ENCODE assay signal across 22 mouse cellular contexts in genomic region chr7:99969151-99969550, GRCm38 (mm10). TPM values are rescaled to one million over a fixed set of nuclear protein-coding genes. Genes with fewer than 3 reads are reported as not detected.
DNase-seq lines count a peak whose midpoint lies in the region; ATAC-seq and TF ChIP-seq lines count a peak whose summit lies in the region.
"Had no signal": no experiment of that assay in that cellular context is flagged by ENCODE, and none has a peak within 500 bp of the region (broad histone marks: within the 10 kb centered on the region; RNA-seq: fewer than 3 reads in every experiment).

No protein-coding gene starts in this region.

- no peaks in the 10 kb centered on the region for H3K9me3 ChIP-seq in heart, embryonic 10.5 days
- H3K9me3 ChIP-seq in heart, embryonic 11.5 days (replicated peaks; ENCODE audit: control insufficient read depth, low read length) = no peaks in the 10 kb centered on the region
- H3K9me3 ChIP-seq in liver, embryonic 11.5 days (ENCODE audit: control insufficient read depth, low read length) = no peaks in the 10 kb centered on the region
- H3K9me3 ChIP-seq: embryonic facial prominence, embryonic 15.5 days; G1E; hindbrain, embryonic 10.5 days; limb, embryonic 15.5 days had no signal

- H3K27me3 ChIP-seq in heart, embryonic 10.5 days (ENCODE audit: insufficient read depth, poor library complexity, severe bottlenecking) = no peaks in the 10 kb centered on the region
- no peaks in the 10 kb centered on the region for H3K27me3 ChIP-seq in heart, embryonic 11.5 days (ENCODE audit: control insufficient read depth, insufficient read depth, low read length)
- H3K27me3 ChIP-seq in liver, embryonic 11.5 days (replicated peaks; ENCODE audit: control insufficient read depth, insufficient read depth, low read length) = no peaks in the 10 kb centered on the region
- H3K27me3 ChIP-seq: embryonic facial prominence, embryonic 15.5 days; limb, embryonic 15.5 days had no signal

- ATAC-seq in heart, embryonic 11.5 days (replicated peaks; ENCODE audit: insufficient number of reproducible peaks, low FRiP score, low TSS enrichment) = no peak
- ATAC-seq in liver, embryonic 11.5 days (replicated peaks; ENCODE audit: low FRiP score) = no peak
- ATAC-seq: activated CD4-positive, CD25-positive, alpha-beta regulatory T cell, adult 4 months; liver, postnatal 0 days had no signal

- H3K9ac ChIP-seq in heart, embryonic 11.5 days (ENCODE audit: low read depth, low read length) = no peak overlapping the region
- H3K9ac ChIP-seq in liver, embryonic 11.5 days (ENCODE audit: low read depth, low read length) = no peak overlapping the region
- H3K9ac ChIP-seq: embryonic facial prominence, embryonic 15.5 days; limb, embryonic 15.5 days; liver, postnatal 0 days had no signal

- no peak overlapping the region for H3K4me3 ChIP-seq in heart, embryonic 10.5 days
- H3K4me3 ChIP-seq in heart, embryonic 11.5 days (ENCODE audit: low read depth, low read length) = no peak overlapping the region
- H3K4me3 ChIP-seq in liver, embryonic 11.5 days (ENCODE audit: low read depth, low read length) = no peak overlapping the region
- no peak overlapping the region for H3K4me3 ChIP-seq in lung, adult 2 months (replicated peaks; ENCODE audit: extremely low read depth, low read depth, low read length)
- H3K4me3 ChIP-seq: embryonic facial prominence, embryonic 15.5 days; heart, adult 2 months; hindbrain, embryonic 10.5 days; limb, embryonic 15.5 days; myocyte had no signal

- 86% methylated on average over 4 of the region's 4 CpGs for WGBS in heart, embryonic 10.5 days
- WGBS in heart, embryonic 11.5 days (ENCODE audit: insufficient replicate concordance) = 87% methylated on average over 4 of the region's 4 CpGs
- WGBS in liver, embryonic 11.5 days = 77% methylated on average over 4 of the region's 4 CpGs
- WGBS in lung, adult 2 months = 82% methylated on average over 4 of the region's 4 CpGs

- no peak overlapping the region for H3K4me2 ChIP-seq in heart, embryonic 11.5 days
- no peak overlapping the region for H3K4me2 ChIP-seq in liver, embryonic 11.5 days
- H3K4me2 ChIP-seq: embryonic facial prominence, embryonic 15.5 days; limb, embryonic 15.5 days had no signal

- no peak overlapping the region for H3K27ac ChIP-seq in heart, embryonic 10.5 days
- no peak overlapping the region for H3K27ac ChIP-seq in heart, embryonic 11.5 days (ENCODE audit: low read depth, low read length)
- no peak overlapping the region for H3K27ac ChIP-seq in liver, embryonic 11.5 days (ENCODE audit: low read depth, low read length)
- H3K27ac ChIP-seq: embryonic facial prominence, embryonic 15.5 days; heart, adult 2 months; hindbrain, embryonic 10.5 days; limb, embryonic 15.5 days had no signal

- TF ChIP-seq CTCF in lung, adult 2 months (IDR thresholded peaks at IDR 0.05; ENCODE audit: insufficient read depth, low read length) = no peak

- no peak for TF ChIP-seq POLR2A in lung, adult 2 months (IDR thresholded peaks at IDR 0.05; ENCODE audit: borderline replicate concordance, extremely low read depth, low read depth, low read length)

- 0 out of 2 replicates have a peak, but pooled peaks cover 2% of the 10 kb centered on the region for H3K36me3 ChIP-seq in heart, embryonic 10.5 days
- no peaks in the 10 kb centered on the region for H3K36me3 ChIP-seq in heart, embryonic 11.5 days (ENCODE audit: control insufficient read depth, insufficient read depth, low read length)
- H3K36me3 ChIP-seq in liver, embryonic 11.5 days (ENCODE audit: control insufficient read depth, insufficient read depth, low read length) = no peaks in the 10 kb centered on the region
- H3K36me3 ChIP-seq: embryonic facial prominence, embryonic 15.5 days; hindbrain, embryonic 10.5 days; limb, embryonic 15.5 days had no signal

- peak; percentile 41 for DNase-seq in cerebellum, adult 11-12 months
- DNase-seq in cerebellum, postnatal 4 days (ENCODE audit: low spot score in 2 of 2) = no peak
- DNase-seq in heart, embryonic 10.5 days (ENCODE audit: low spot score) = peak; percentile 33
- peak; percentile 17 for DNase-seq in liver, embryonic 11.5 days (ENCODE audit: low spot score)
- no peak for DNase-seq in liver
- no peak for DNase-seq in lung, adult 2 months
- DNase-seq in retina, embryonic 14.5 days (ENCODE audit: low spot score) = no peak
- DNase-seq: adrenal gland, postnatal 25 days; embryo, embryonic 11 days; gastrocnemius, postnatal 14 days; heart, adult 2 months; kidney, adult 8-10 months; liver, postnatal 0 days; lung, postnatal 14 days; midbrain, embryonic 14.5 days had no signal

- H3K4me1 ChIP-seq in heart, embryonic 10.5 days = peaks cover 40% of the 10 kb centered on the region
- peaks cover 30% of the 10 kb centered on the region for H3K4me1 ChIP-seq in heart, embryonic 11.5 days (ENCODE audit: control insufficient read depth, insufficient read depth, low read length)
- H3K4me1 ChIP-seq in liver, embryonic 11.5 days (replicated peaks; ENCODE audit: control insufficient read depth, insufficient read depth, low read length) = peaks cover 6% of the 10 kb centered on the region
- H3K4me1 ChIP-seq in lung, adult 2 months (ENCODE audit: control insufficient read depth, insufficient read depth, low read length) = peaks cover 13% of the 10 kb centered on the region

RNA-seq across cellular contexts. Expression of gene Rnf169, which starts 11.1 kb away (rescaled TPM):
- 3.1 and 4.3 TPM in 2 replicates for polyA plus RNA-seq in heart, embryonic 10.5 days (2016; fragmentation: Nextera tagmentation; extraction: Ambion mirVana)
- polyA plus RNA-seq in heart, embryonic 11.5 days (2014; fragmentation: Nextera tagmentation; extraction: Ambion mirVana) = 4.3 and 4.7 TPM in 2 replicates
- 3.7 and 4.3 TPM in 2 replicates for polyA plus RNA-seq in liver, embryonic 11.5 days (2014; fragmentation: Nextera tagmentation; extraction: Ambion mirVana)
- polyA plus RNA-seq in lung, adult 2 months (2012; rRNA removed) = 5.2 and 6.0 TPM in 2 replicates

RNA-seq across cellular contexts. Expression of gene Chrdl2, which starts 36.8 kb away (rescaled TPM):
- 0.65 TPM in 1 of 2 replicates, not detected in the other for polyA plus RNA-seq in heart, embryonic 10.5 days (2016; fragmentation: Nextera tagmentation; extraction: Ambion mirVana)
- polyA plus RNA-seq in heart, embryonic 11.5 days (2014; fragmentation: Nextera tagmentation; extraction: Ambion mirVana) = 0.10 TPM in 1 of 2 replicates, not detected in the other
- 0.19 and 0.39 TPM in 2 replicates for polyA plus RNA-seq in liver, embryonic 11.5 days (2014; fragmentation: Nextera tagmentation; extraction: Ambion mirVana)
- 0.28 and 0.29 TPM in 2 replicates for polyA plus RNA-seq in lung, adult 2 months (2012; rRNA removed)
- polyA plus RNA-seq: activated CD4-positive, CD25-positive, alpha-beta regulatory T cell, adult 4 months; G1E; liver, postnatal 0 days; midbrain, embryonic 14.5 days; myocyte had no signal

Comparison
In these comparisons a context has a peak if more than half of its experiments do, and no peak if none do; other contexts are left out.
1. DNase-seq: peak in cerebellum, adult 11-12 months (single experiment), heart, embryonic 10.5 days (single experiment) and liver, embryonic 11.5 days (single experiment); none in cerebellum, postnatal 4 days (0 of 2), liver (single experiment), lung, adult 2 months (single experiment) and retina, embryonic 14.5 days (single experiment).